Mouse (Mus musculus): ENCODE measurements around the gene Foxp1. TPM values are rescaled to one million over a fixed set of nuclear protein-coding genes. Genes with fewer than 3 reads are reported as not detected.

The Foxp1 gene
- polyA plus RNA-seq, 2 experiments, result 7.9 to 10.6 TPM

DNA sequence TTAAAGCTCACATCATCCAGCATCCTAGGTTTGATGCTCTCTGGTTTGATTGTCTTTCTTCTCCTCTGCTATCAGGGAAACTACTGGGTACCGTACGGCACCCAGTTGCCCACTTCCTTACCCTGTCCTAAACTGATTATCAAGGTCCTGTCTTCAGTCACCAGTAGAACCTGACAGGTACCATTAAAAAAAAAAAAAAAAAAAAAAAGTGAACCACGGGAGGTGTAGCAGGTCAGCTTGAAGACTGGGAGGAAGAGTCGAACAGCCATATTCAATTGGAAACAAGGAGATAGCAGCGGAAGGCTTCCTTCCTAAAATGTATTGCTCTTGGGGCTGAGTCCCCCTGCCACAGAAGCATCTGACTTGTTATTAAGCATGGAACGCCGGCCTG lies 425.8 kb downstream of the Foxp1 start:
- no peak overlapping the region for H3K27ac ChIP-seq
- TF ChIP-seq CTCF (IDR thresholded peaks at IDR 0.05; ENCODE audit: low read depth), result no peak
- TF ChIP-seq EP300 (IDR thresholded peaks at IDR 0.05; ENCODE audit: low read depth), result no peak
- no peak overlapping the region for H3K9ac ChIP-seq (replicated peaks)
- H3K4me2 ChIP-seq (ENCODE audit: low read depth), result peak overlapping the region; percentile 63; the same call in 1 of the 2 replicates
- DNase-seq (ENCODE audit: low read depth in 3 of 3, low spot score in 3 of 3) (no peak), ATAC-seq (ENCODE audit: insufficient read depth) (no peak)
- no peaks in the 10 kb centered on the region for H3K36me3 ChIP-seq (replicated peaks; ENCODE audit: control insufficient read depth, insufficient read depth, low read depth)
- H3K27me3 ChIP-seq (ENCODE audit: control insufficient read depth, insufficient read depth, low read length), result no peaks in the 10 kb centered on the region
- H3K9me3 ChIP-seq (ENCODE audit: control insufficient read depth, low read length), result no peaks in the 10 kb centered on the region
- H3K4me1 ChIP-seq (replicated peaks; ENCODE audit: control insufficient read depth in 2 of 2, insufficient read depth in 2 of 2, low read length in 1 of 2), result peaks cover 0 to 39% of the 10 kb centered on the region in 2 experiments; a peak in 3 of 4 replicates
- 36% methylated on average over 7 of the region's 7 CpGs for WGBS (ENCODE audit: insufficient replicate concordance)
- H3K4me3 ChIP-seq (ENCODE audit: insufficient read depth in 1 of 2, low read depth in 2 of 2, low read length in 2 of 2), result no peak overlapping the region

DNA sequence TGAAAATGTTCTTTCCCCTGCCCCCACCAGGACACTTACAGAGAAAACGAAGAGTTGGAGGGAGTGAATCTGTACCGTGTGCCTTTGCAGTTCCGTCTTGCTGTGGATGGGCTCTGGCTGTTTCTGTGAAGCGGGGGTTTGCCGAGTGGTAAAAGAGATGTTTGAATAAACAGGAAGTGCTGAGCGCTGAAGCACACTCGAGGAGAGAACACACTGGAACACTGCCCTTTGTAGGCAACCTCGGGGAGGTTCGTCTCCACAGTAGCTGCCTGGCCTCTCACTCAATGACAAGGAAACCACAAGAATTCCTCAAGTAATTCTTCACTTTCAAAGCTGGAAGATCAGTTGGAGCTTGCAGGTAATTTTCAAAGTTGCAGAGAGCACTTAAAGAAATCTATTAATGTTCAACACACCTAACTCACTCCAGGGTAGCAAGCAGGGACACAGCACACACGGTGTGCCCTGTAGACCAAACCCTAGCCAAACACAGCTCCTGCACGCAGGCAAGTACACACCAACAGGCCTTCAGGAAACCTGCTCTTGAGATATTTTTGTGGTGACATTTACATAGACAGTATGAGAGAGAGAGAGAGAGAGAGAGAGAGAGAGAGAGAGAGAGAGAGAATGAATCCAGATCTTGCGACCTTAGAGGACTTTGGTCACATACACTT lies 426.3 kb downstream of the Foxp1 start:
- Histone ChIP-seq H3K4me1 (replicated peaks; ENCODE audit: control insufficient read depth in 2 of 2, insufficient read depth in 2 of 2, low read length in 1 of 2) (peaks cover 0 to 41% of the 10 kb centered on the region in 2 experiments; a peak in 3 of 4 replicates), H3K27me3 (ENCODE audit: control insufficient read depth, insufficient read depth, low read length) (no peaks in the 10 kb centered on the region), H3K36me3 (replicated peaks; ENCODE audit: control insufficient read depth, insufficient read depth, low read depth) (no peaks in the 10 kb centered on the region), H3K4me2 (ENCODE audit: low read depth) (peak overlapping the region; percentile 63), H3K9me3 (ENCODE audit: control insufficient read depth, low read length) (no peaks in the 10 kb centered on the region), H3K27ac (peak overlapping the region; percentile 38; the same call in 1 of the 2 replicates), H3K4me3 (ENCODE audit: insufficient read depth in 1 of 2, low read depth in 2 of 2, low read length in 2 of 2) (peak overlapping the region; percentile 49 to 68), H3K9ac (replicated peaks) (peak overlapping the region; percentile 55)
- TF ChIP-seq EP300 (IDR thresholded peaks at IDR 0.05; ENCODE audit: low read depth), result no peak
- no peak for TF ChIP-seq CTCF (IDR thresholded peaks at IDR 0.05; ENCODE audit: low read depth)
- DNase-seq (ENCODE audit: low read depth in 3 of 3, low spot score in 3 of 3), result peak in 1 of 3 experiments; percentile 23
- 6% methylated on average over 12 of the region's 12 CpGs for WGBS (ENCODE audit: insufficient replicate concordance)
- peak; percentile 36; the same call in 1 of the 2 replicates for ATAC-seq (ENCODE audit: insufficient read depth)

GRCm38 (mm10) chr6:99095185-99096104 lies 427.1 kb downstream of the Foxp1 start:
- H3K36me3 ChIP-seq (replicated peaks; ENCODE audit: control insufficient read depth, insufficient read depth, low read depth), result no peaks in the 10 kb centered on the region
- 4% methylated on average over 18 of the region's 18 CpGs for WGBS (ENCODE audit: insufficient replicate concordance)
- H3K4me1 ChIP-seq (replicated peaks; ENCODE audit: control insufficient read depth in 2 of 2, insufficient read depth in 2 of 2, low read length in 1 of 2), result peaks cover 0 to 40% of the 10 kb centered on the region in 2 experiments; a peak in 3 of 4 replicates
- DNase-seq (ENCODE audit: low read depth in 3 of 3, low spot score in 3 of 3) (peak in 1 of 3 experiments; percentile 46), ATAC-seq (ENCODE audit: insufficient read depth) (peak; percentile 74)
- H3K9ac ChIP-seq (replicated peaks), result peak overlapping the region; percentile 55
- H3K9me3 ChIP-seq (ENCODE audit: control insufficient read depth, low read length), result no peaks in the 10 kb centered on the region
- TF ChIP-seq EP300 (IDR thresholded peaks at IDR 0.05; ENCODE audit: low read depth), result no peak
- TF ChIP-seq CTCF (IDR thresholded peaks at IDR 0.05; ENCODE audit: low read depth), result no peak
- peak overlapping the region; percentile 49 to 68 for H3K4me3 ChIP-seq (ENCODE audit: insufficient read depth in 1 of 2, low read depth in 2 of 2, low read length in 2 of 2)
- peak overlapping the region; percentile 63 for H3K4me2 ChIP-seq (ENCODE audit: low read depth)
- no peaks in the 10 kb centered on the region for H3K27me3 ChIP-seq (ENCODE audit: control insufficient read depth, insufficient read depth, low read length)
- H3K27ac ChIP-seq, result peak overlapping the region; percentile 38

DNA sequence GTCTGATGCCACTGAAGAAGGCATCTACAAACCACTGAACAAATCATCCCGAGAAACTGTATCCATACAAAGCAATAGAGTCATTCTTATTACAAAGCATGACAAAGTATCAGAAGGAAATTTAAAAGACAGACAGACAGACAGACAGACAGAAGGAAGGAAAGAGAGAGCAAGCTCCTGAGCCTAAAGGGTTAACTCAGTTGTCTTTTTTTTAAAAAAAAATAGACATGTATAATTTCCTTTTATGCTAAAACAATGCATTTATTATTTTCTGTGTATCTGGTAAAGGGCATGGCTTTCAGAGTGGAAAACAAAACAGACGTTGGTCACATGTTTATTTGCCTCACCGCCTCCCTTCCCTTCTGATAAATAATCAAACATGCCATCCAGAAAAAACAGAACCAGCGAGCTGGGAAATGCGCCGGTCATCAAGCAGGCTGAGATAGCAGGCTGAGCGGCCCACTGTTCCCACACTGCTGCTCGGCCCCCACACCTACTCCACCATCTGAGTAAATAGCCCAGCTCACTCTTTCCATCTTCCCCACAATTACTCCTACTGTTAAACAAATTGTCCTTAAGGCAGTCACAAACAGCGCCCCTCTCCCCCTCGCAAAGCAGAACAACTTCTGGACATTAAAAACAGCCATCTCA lies 428.1 kb downstream of the Foxp1 start:
- H3K36me3 ChIP-seq (replicated peaks; ENCODE audit: control insufficient read depth, insufficient read depth, low read depth), result no peaks in the 10 kb centered on the region
- peak overlapping the region; percentile 21 to 49; a peak in 2 of 4 replicates for H3K4me3 ChIP-seq (ENCODE audit: insufficient read depth in 1 of 2, low read depth in 2 of 2, low read length in 2 of 2)
- peak overlapping the region; percentile 63 for H3K4me2 ChIP-seq (ENCODE audit: low read depth)
- ATAC-seq (ENCODE audit: insufficient read depth) (peak; percentile 31; the same call in 1 of the 2 replicates), DNase-seq (ENCODE audit: low read depth in 3 of 3, low spot score in 3 of 3) (no peak)
- no peaks in the 10 kb centered on the region for H3K9me3 ChIP-seq (ENCODE audit: control insufficient read depth, low read length)
- 6% methylated on average over 10 of the region's 10 CpGs for WGBS (ENCODE audit: insufficient replicate concordance)
- H3K27me3 ChIP-seq (ENCODE audit: control insufficient read depth, insufficient read depth, low read length), result no peaks in the 10 kb centered on the region
- no peak overlapping the region for H3K27ac ChIP-seq
- H3K4me1 ChIP-seq (replicated peaks; ENCODE audit: control insufficient read depth in 2 of 2, insufficient read depth in 2 of 2, low read length in 1 of 2), result peaks cover 0 to 36% of the 10 kb centered on the region in 2 experiments; a peak in 3 of 4 replicates
- TF ChIP-seq EP300 (IDR thresholded peaks at IDR 0.05; ENCODE audit: low read depth) (no peak), CTCF (IDR thresholded peaks at IDR 0.05; ENCODE audit: low read depth) (no peak)
- 0 out of 2 replicates have a peak overlapping the region, but pooled peaks have one; percentile 19 for H3K9ac ChIP-seq (replicated peaks)
